Comparison of ENCODE assay signal across 21 mouse cellular contexts in the genomic region with DNA sequence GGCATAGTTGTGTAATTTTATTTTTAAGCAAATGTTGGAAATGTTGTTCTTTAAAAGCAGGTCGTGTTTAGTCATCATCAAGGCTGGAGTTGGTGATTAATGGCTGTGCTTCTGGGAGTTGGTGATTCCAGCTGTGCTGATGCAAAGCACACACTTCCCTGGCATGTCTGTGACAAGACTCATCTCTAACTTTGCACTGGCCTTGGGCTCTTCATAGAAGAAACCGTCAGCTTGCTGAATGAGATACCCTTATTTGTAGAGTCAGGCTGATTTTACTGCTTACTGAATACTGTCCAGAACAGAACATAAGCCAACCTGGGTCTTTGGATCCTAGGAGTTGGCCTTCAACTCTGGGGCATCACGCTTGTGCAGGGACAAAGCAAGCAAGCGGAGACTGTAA.
"Had no signal": no experiment of that assay in that cellular context is flagged by ENCODE, and none has a peak within 500 bp of the region (broad histone marks: within the 10 kb centered on the region; RNA-seq: fewer than 3 reads in every experiment).

No protein-coding gene starts in this region.

- H3K4me3 ChIP-seq: layer of hippocampus, adult 2 months; limb, embryonic 10.5 days; limb, embryonic 13.5 days; liver, embryonic 13.5 days; midbrain, embryonic 12.5 days; midbrain, embryonic 15.5 days; neural tube, embryonic 12.5 days; neural tube, embryonic 15.5 days; stomach, embryonic 15.5 days had no signal

- H3K9me3 ChIP-seq: limb, embryonic 10.5 days; limb, embryonic 13.5 days; liver, embryonic 13.5 days; midbrain, embryonic 12.5 days; midbrain, embryonic 15.5 days; neural tube, embryonic 12.5 days; neural tube, embryonic 15.5 days; stomach, embryonic 15.5 days had no signal

- H3K27ac ChIP-seq: kidney, postnatal 0 days; layer of hippocampus, adult 2 months; limb, embryonic 10.5 days; limb, embryonic 13.5 days; liver, embryonic 13.5 days; macrophage; midbrain, embryonic 12.5 days; midbrain, embryonic 15.5 days; neural tube, embryonic 12.5 days; neural tube, embryonic 15.5 days; stomach, embryonic 15.5 days had no signal

- H3K27me3 ChIP-seq: limb, embryonic 13.5 days; liver, embryonic 13.5 days; midbrain, embryonic 15.5 days; neural tube, embryonic 12.5 days; stomach, embryonic 15.5 days had no signal

- H3K4me1 ChIP-seq: liver, embryonic 13.5 days had no signal

- DNase-seq: kidney, adult 9 months; kidney, postnatal 25 days; layer of hippocampus, adult 9-11 months; liver; liver, embryonic 13.5 days; lung, embryonic 14.5 days; retina, postnatal 1 day; right cerebral cortex, postnatal 25 days; spleen, adult 18-20 months; thymus, postnatal 25 days had no signal

- H3K9ac ChIP-seq: limb, embryonic 13.5 days; liver, embryonic 13.5 days; lung, embryonic 14.5 days; midbrain, embryonic 12.5 days; midbrain, embryonic 15.5 days; neural tube, embryonic 12.5 days; neural tube, embryonic 15.5 days; stomach, embryonic 15.5 days had no signal

- H3K4me2 ChIP-seq: limb, embryonic 13.5 days; liver, embryonic 13.5 days; lung, embryonic 14.5 days; midbrain, embryonic 12.5 days; midbrain, embryonic 15.5 days; neural tube, embryonic 12.5 days; neural tube, embryonic 15.5 days; stomach, embryonic 15.5 days had no signal

- H3K36me3 ChIP-seq: limb, embryonic 10.5 days; limb, embryonic 13.5 days; liver, embryonic 13.5 days; midbrain, embryonic 12.5 days; midbrain, embryonic 15.5 days; neural tube, embryonic 12.5 days; neural tube, embryonic 15.5 days; stomach, embryonic 15.5 days had no signal

- ATAC-seq: lung, postnatal 0 days; midbrain, embryonic 15.5 days had no signal
